Mouse (Mus musculus): ENCODE data around the gene Unc93a. TPM values are rescaled to one million over a fixed set of nuclear protein-coding genes. Genes with fewer than 3 reads are reported as not detected.
"Not testable (repeated sequence)": the region's sequence is repeated elsewhere in the genome, so short reads cannot be mapped to it uniquely, and the experiment has no call there.

Gene Unc93a
- total RNA-seq, 2 experiments from 2014 or later, result not detected

- DNase-seq; intact Hi-C loops (cut with DNase I; ENCODE audit: low total_unique reads): not testable (repeated sequence)
Observed at GRCm38 (mm10) chr17:13092100-13092764, 39.4 kb downstream of the Unc93a start.

- intact Hi-C loops (cut with DNase I; ENCODE audit: low total_unique reads); DNase-seq: not testable (repeated sequence)
Observed at GRCm38 (mm10) chr17:13091510-13091909, 40.1 kb downstream of the Unc93a start.

GRCm38 (mm10) chr17:13069227-13069626, 62.4 kb downstream of the Unc93a start:
- intact Hi-C loops (cut with DNase I; ENCODE audit: low total_unique reads); DNase-seq: not testable (repeated sequence)

- DNase-seq; intact Hi-C loops (cut with DNase I; ENCODE audit: low total_unique reads): not testable (repeated sequence)
Observed at GRCm38 (mm10) chr17:13067864-13068385, 63.7 kb downstream of the Unc93a start.

- intact Hi-C loops (cut with DNase I; ENCODE audit: low total_unique reads); DNase-seq: not testable (repeated sequence)
Observed at GRCm38 (mm10) chr17:13062882-13063281, 68.7 kb downstream of the Unc93a start.

GRCm38 (mm10) chr17:13060804-13061203, 70.8 kb downstream of the Unc93a start, which contains the start of gene Tcp10b:
Tcp10b (plus strand) TSS chr17:13061104.
- intact Hi-C loops (cut with DNase I; ENCODE audit: low total_unique reads); DNase-seq: not testable (repeated sequence)

Other genes starting within 250 kb of the Unc93a start
- gene Pnldc1, start 221.6 kb downstream of the Unc93a start, total RNA-seq (2021), result under 1 TPM; 0.14 to 0.91 TPM
- 100 to 1,000 TPM; 205 to 212 TPM for gene Tcp1, start 216.1 kb downstream of the Unc93a start, total RNA-seq (2021)
- 10 to 100 TPM; 86.2 to 87.2 TPM for gene Mrpl18, start 215.5 kb downstream of the Unc93a start, total RNA-seq (2021)
- not detected for gene Acat3, start 191.2 kb downstream of the Unc93a start, total RNA-seq (2021)
- 1 to 10 TPM; 4.7 to 6.4 TPM for gene Acat2, start 171.1 kb downstream of the Unc93a start, total RNA-seq (2021)
- gene Wtap, start 137.6 kb downstream of the Unc93a start, total RNA-seq (2021), result 10 to 100 TPM; 27.9 to 31.2 TPM
- 100 to 1,000 TPM; 302 to 371 TPM for gene Sod2, start 125.0 kb downstream of the Unc93a start, total RNA-seq (2021)
- not detected for gene Gpr31b, start 79.5 kb downstream of the Unc93a start, total RNA-seq (2021)
- gene Tcp10b, start 70.7 kb downstream of the Unc93a start, total RNA-seq (2021), result under 1 TPM; 0.27 to 0.35 TPM
- not detected for gene Smok2a, start 89.4 kb upstream of the Unc93a start, total RNA-seq (2021)
- gene Smok2b, start 98.4 kb upstream of the Unc93a start, total RNA-seq (2021), result not detected
- not detected for gene Tcp10c, start 222.8 kb upstream of the Unc93a start, total RNA-seq (2021)

Measured in gastrocnemius, postnatal 14 days (tissue).